In genomic region chr9:51238741-51239385, GRCm38 (mm10) we compare ENCODE assay signal across 11 mouse cellular contexts. TPM values are rescaled to one million over a fixed set of nuclear protein-coding genes. Genes with fewer than 3 reads are reported as not detected.
DNase-seq lines count a peak whose midpoint lies in the region; ATAC-seq and TF ChIP-seq lines count a peak whose summit lies in the region.
"Had no signal": no experiment of that assay in that cellular context is flagged by ENCODE, and none has a peak within 500 bp of the region (broad histone marks: within the 10 kb centered on the region; RNA-seq: fewer than 3 reads in every experiment).

No protein-coding gene starts in this region.

- no peak overlapping the region for H3K9ac ChIP-seq in embryonic facial prominence, embryonic 14.5 days (ENCODE audit: low read depth, low read length)
- H3K9ac ChIP-seq: limb, embryonic 15.5 days had no signal

- no peak for TF ChIP-seq CTCF in left cerebral cortex, adult 2 months (IDR thresholded peaks at IDR 0.05)

- no peaks in the 10 kb centered on the region for H3K9me3 ChIP-seq in embryonic facial prominence, embryonic 14.5 days (ENCODE audit: control insufficient read depth, low read length)
- no peaks in the 10 kb centered on the region for H3K9me3 ChIP-seq in embryonic facial prominence, embryonic 10.5 days
- H3K9me3 ChIP-seq: limb, embryonic 15.5 days had no signal

- 51% methylated on average over 12 of the region's 12 CpGs for WGBS in embryonic facial prominence, embryonic 14.5 days
- WGBS in embryonic facial prominence, embryonic 10.5 days, result 75% methylated on average over 12 of the region's 12 CpGs

- H3K4me2 ChIP-seq in embryonic facial prominence, embryonic 14.5 days (ENCODE audit: low read depth, low read length), result no peak overlapping the region
- H3K4me2 ChIP-seq: limb, embryonic 15.5 days had no signal

- no peaks in the 10 kb centered on the region for H3K36me3 ChIP-seq in embryonic facial prominence, embryonic 14.5 days (ENCODE audit: control insufficient read depth, insufficient read depth, low read length)
- H3K36me3 ChIP-seq in embryonic facial prominence, embryonic 10.5 days (replicated peaks), result no peaks in the 10 kb centered on the region
- H3K36me3 ChIP-seq: limb, embryonic 15.5 days had no signal

- intact Hi-C loops in left cerebral cortex, adult 2 months (cut with DNase I), result loop anchor here (2.0 kb wide), 1 partner anchor 58 kb away; no protein-coding TSS in a partner anchor

- H3K27ac ChIP-seq in embryonic facial prominence, embryonic 14.5 days (replicated peaks; ENCODE audit: low read depth, low read length), result no peak overlapping the region
- no peak overlapping the region for H3K27ac ChIP-seq in embryonic facial prominence, embryonic 10.5 days (replicated peaks)
- peak overlapping the region; percentile 82 for H3K27ac ChIP-seq in left cerebral cortex, adult 2 months
- H3K27ac ChIP-seq: limb, embryonic 15.5 days had no signal

- no peaks in the 10 kb centered on the region for H3K4me1 ChIP-seq in embryonic facial prominence, embryonic 14.5 days (ENCODE audit: control insufficient read depth, insufficient read depth, low read length)
- H3K4me1 ChIP-seq in embryonic facial prominence, embryonic 10.5 days, result no peaks in the 10 kb centered on the region

- peak; percentile 68 for DNase-seq in embryonic facial prominence, embryonic 14.5 days (ENCODE audit: low spot score)
- no peak for DNase-seq in embryonic facial prominence, embryonic 10.5 days (ENCODE audit: low spot score)
- peak; percentile 48 for DNase-seq in testis, postnatal 10 days (ENCODE audit: low spot score)
- no peak for DNase-seq in testis, postnatal 14 days (ENCODE audit: low spot score)
- DNase-seq in left cerebral cortex, adult 2 months (ENCODE audit: extremely low spot score in 1 of 2, low spot score in 2 of 2), result peak; percentile 64 to 71
- peak; percentile 18 for DNase-seq in skeletal muscle tissue, adult 2 months (ENCODE audit: low read depth, low spot score)
- no peak for DNase-seq in thymus, postnatal 25 days
- DNase-seq in embryo, embryonic 11 days, result no peak
- DNase-seq: adrenal gland, postnatal 36 days had no signal

- H3K4me3 ChIP-seq in embryonic facial prominence, embryonic 14.5 days (ENCODE audit: low read depth, low read length), result no peak overlapping the region
- no peak overlapping the region for H3K4me3 ChIP-seq in embryonic facial prominence, embryonic 10.5 days
- H3K4me3 ChIP-seq in left cerebral cortex, adult 2 months, result no peak overlapping the region
- H3K4me3 ChIP-seq: limb, embryonic 15.5 days had no signal

- peak; percentile 65; the same call in 1 of the 2 replicates for ATAC-seq in embryonic facial prominence, embryonic 14.5 days (ENCODE audit: low read depth)

- no peaks in the 10 kb centered on the region for H3K27me3 ChIP-seq in embryonic facial prominence, embryonic 14.5 days (replicated peaks; ENCODE audit: control insufficient read depth, insufficient read depth, low read length)
- no peaks in the 10 kb centered on the region for H3K27me3 ChIP-seq in embryonic facial prominence, embryonic 10.5 days (replicated peaks; ENCODE audit: low read depth, poor library complexity, severe bottlenecking)
- H3K27me3 ChIP-seq: limb, embryonic 15.5 days had no signal

RNA-seq across cellular contexts. Expression of gene Pou2af1, which starts 25.4 kb away (rescaled TPM):
- 0.10 TPM in 1 of 2 replicates, not detected in the other for polyA plus RNA-seq in embryonic facial prominence, embryonic 14.5 days (2014; fragmentation: Nextera tagmentation; extraction: Ambion mirVana)
- not detected in 2 replicates for polyA plus RNA-seq in embryonic facial prominence, embryonic 10.5 days (2016; fragmentation: Nextera tagmentation; extraction: Ambion mirVana)
- under 1 TPM in 1 of 2 experiments, not detected in 1; 0.14 TPM for total RNA-seq in left cerebral cortex, adult 2 months (2021)
- total RNA-seq: adrenal gland, postnatal 36 days had no signal
- polyA plus RNA-seq: neural tube, embryonic 11.5 days had no signal

RNA-seq across cellular contexts. Expression of gene Colca2, which starts 39.5 kb away (rescaled TPM):
- polyA plus RNA-seq in embryonic facial prominence, embryonic 14.5 days (2014; fragmentation: Nextera tagmentation; extraction: Ambion mirVana), result 4.0 and 4.3 TPM in 2 replicates
- 1.9 and 2.1 TPM in 2 replicates for polyA plus RNA-seq in embryonic facial prominence, embryonic 10.5 days (2016; fragmentation: Nextera tagmentation; extraction: Ambion mirVana)
- total RNA-seq in left cerebral cortex, adult 2 months (2021), result 1 to 10 TPM; 1.0 to 1.4 TPM

Comparison
In these comparisons a context has a peak if more than half of its experiments do, and no peak if none do; other contexts are left out.
1. DNase-seq: peak in embryonic facial prominence, embryonic 14.5 days (single experiment), testis, postnatal 10 days (single experiment), left cerebral cortex, adult 2 months (2 of 2) and skeletal muscle tissue, adult 2 months (single experiment); none in embryonic facial prominence, embryonic 10.5 days (single experiment), testis, postnatal 14 days (single experiment), thymus, postnatal 25 days (single experiment) and embryo, embryonic 11 days (single experiment).